Mouse (Mus musculus): ENCODE measurements at regions not wholly inside any gene's neighbourhood (a gene's known extent, or its start where the extent isn't known, plus 50 kb on each side); places are given as distances from the start of the nearest gene placed in this dataset.

GRCm38 (mm10) chr9:52244081-52244480, 75.7 kb upstream of the Zc3h12c start:
- Histone ChIP-seq H3K4me3 (replicated peaks; ENCODE audit: low read length) (no peak overlapping the region), H3K4me1 (replicated peaks; ENCODE audit: control insufficient read depth, insufficient read depth, low read length) (peaks cover 5% of the 10 kb centered on the region; the same call in 1 of the 2 replicates), H3K27ac (ENCODE audit: low read length) (no peak overlapping the region), H3K9me3 (ENCODE audit: control insufficient read depth, low read length) (no peaks in the 10 kb centered on the region), H3K27me3 (replicated peaks; ENCODE audit: control insufficient read depth, insufficient read depth, low read length) (no peaks in the 10 kb centered on the region), H3K36me3 (ENCODE audit: control insufficient read depth, insufficient read depth) (no peaks in the 10 kb centered on the region), H3K9ac (replicated peaks; ENCODE audit: low read depth, low read length) (no peak overlapping the region), H3K4me2 (ENCODE audit: low read length) (no peak overlapping the region)
- peak; percentile 69; the same call in 1 of the 2 replicates for ATAC-seq
- WGBS, result 56% methylated on average over 12 of the region's 12 CpGs

- no peak for ATAC-seq
- 88% methylated on average over 2 of the region's 2 CpGs for WGBS
- no peak overlapping the region for H3K4me3 ChIP-seq (replicated peaks; ENCODE audit: low read length)
- no peaks in the 10 kb centered on the region for H3K36me3 ChIP-seq (ENCODE audit: control insufficient read depth, insufficient read depth)
- H3K27me3 ChIP-seq (replicated peaks; ENCODE audit: control insufficient read depth, insufficient read depth, low read length), result no peaks in the 10 kb centered on the region
- no peak overlapping the region for H3K4me2 ChIP-seq (ENCODE audit: low read length)
- H3K4me1 ChIP-seq (replicated peaks; ENCODE audit: control insufficient read depth, insufficient read depth, low read length), result peaks cover 5% of the 10 kb centered on the region; the same call in 1 of the 2 replicates
- no peak overlapping the region for H3K27ac ChIP-seq (ENCODE audit: low read length)
- H3K9me3 ChIP-seq (ENCODE audit: control insufficient read depth, low read length), result no peaks in the 10 kb centered on the region
- no peak overlapping the region for H3K9ac ChIP-seq (replicated peaks; ENCODE audit: low read depth, low read length)
Measured at GRCm38 (mm10) chr9:52243032-52243431, 74.7 kb upstream of the Zc3h12c start.

GRCm38 (mm10) chr9:52241577-52241976, 73.2 kb upstream of the Zc3h12c start:
- H3K27ac ChIP-seq (ENCODE audit: low read length), result no peak overlapping the region
- H3K9ac ChIP-seq (replicated peaks; ENCODE audit: low read depth, low read length), result no peak overlapping the region
- H3K36me3 ChIP-seq (ENCODE audit: control insufficient read depth, insufficient read depth), result no peaks in the 10 kb centered on the region
- 41% methylated on average over 4 of the region's 4 CpGs for WGBS
- no peaks in the 10 kb centered on the region for H3K27me3 ChIP-seq (replicated peaks; ENCODE audit: control insufficient read depth, insufficient read depth, low read length)
- H3K4me2 ChIP-seq (ENCODE audit: low read length), result no peak overlapping the region
- peaks cover 5% of the 10 kb centered on the region; the same call in 1 of the 2 replicates for H3K4me1 ChIP-seq (replicated peaks; ENCODE audit: control insufficient read depth, insufficient read depth, low read length)
- H3K4me3 ChIP-seq (replicated peaks; ENCODE audit: low read length), result no peak overlapping the region
- no peaks in the 10 kb centered on the region for H3K9me3 ChIP-seq (ENCODE audit: control insufficient read depth, low read length)
- ATAC-seq, result no peak

DNA sequence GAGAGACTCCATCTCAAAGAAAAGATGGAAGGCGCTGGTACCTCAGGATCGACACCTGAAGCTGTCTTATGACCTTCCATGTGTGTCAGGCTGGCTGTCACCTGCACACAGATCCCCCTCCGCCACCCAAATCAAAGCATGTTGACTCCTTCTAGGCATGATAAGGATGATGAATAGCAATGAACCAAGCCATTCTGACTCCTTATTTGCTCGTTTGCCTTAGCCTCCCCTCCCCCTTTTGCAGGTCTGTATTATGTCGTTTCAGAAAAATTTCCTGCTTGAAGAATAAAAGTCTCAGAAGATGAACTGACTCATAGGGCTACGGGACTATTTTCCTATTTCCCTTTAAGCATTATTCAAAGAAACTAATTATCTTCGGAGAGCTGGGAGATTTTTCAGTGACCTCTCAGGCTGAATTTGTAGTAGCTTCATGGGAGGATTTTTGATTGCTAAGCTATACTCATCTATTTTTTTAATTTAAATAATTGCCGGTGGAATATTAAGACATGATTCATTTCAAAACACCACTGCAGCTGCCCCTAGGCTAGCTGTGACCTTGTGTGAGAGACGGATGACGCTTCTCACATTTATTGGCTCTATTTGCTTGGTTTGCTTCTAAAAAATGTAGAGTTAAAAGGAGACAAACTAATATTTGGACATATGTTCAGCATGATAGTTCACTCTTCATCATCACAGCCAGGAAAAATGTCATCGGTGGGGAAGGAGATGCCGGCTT, 72.4 kb upstream of the Zc3h12c start:
- Histone ChIP-seq H3K9ac (replicated peaks; ENCODE audit: low read depth, low read length) (no peak overlapping the region), H3K9me3 (ENCODE audit: control insufficient read depth, low read length) (no peaks in the 10 kb centered on the region), H3K4me2 (ENCODE audit: low read length) (no peak overlapping the region), H3K27me3 (replicated peaks; ENCODE audit: control insufficient read depth, insufficient read depth, low read length) (no peaks in the 10 kb centered on the region), H3K4me1 (replicated peaks; ENCODE audit: control insufficient read depth, insufficient read depth, low read length) (peaks cover 5% of the 10 kb centered on the region; the same call in 1 of the 2 replicates), H3K27ac (ENCODE audit: low read length) (no peak overlapping the region), H3K36me3 (ENCODE audit: control insufficient read depth, insufficient read depth) (no peaks in the 10 kb centered on the region), H3K4me3 (replicated peaks; ENCODE audit: low read length) (no peak overlapping the region)
- 60% methylated on average over 12 of the region's 12 CpGs for WGBS
- ATAC-seq, result no peak

- Histone ChIP-seq H3K9ac (replicated peaks; ENCODE audit: low read depth, low read length) (no peak overlapping the region), H3K27me3 (replicated peaks; ENCODE audit: control insufficient read depth, insufficient read depth, low read length) (no peaks in the 10 kb centered on the region), H3K4me1 (replicated peaks; ENCODE audit: control insufficient read depth, insufficient read depth, low read length) (no peaks in the 10 kb centered on the region), H3K4me2 (ENCODE audit: low read length) (no peak overlapping the region), H3K4me3 (replicated peaks; ENCODE audit: low read length) (no peak overlapping the region), H3K27ac (ENCODE audit: low read length) (no peak overlapping the region), H3K36me3 (ENCODE audit: control insufficient read depth, insufficient read depth) (no peaks in the 10 kb centered on the region), H3K9me3 (ENCODE audit: control insufficient read depth, low read length) (no peaks in the 10 kb centered on the region)
- 80% methylated on average over 9 of the region's 9 CpGs for WGBS
- ATAC-seq, result no peak
Measured at GRCm38 (mm10) chr9:52234775-52235174, 66.4 kb upstream of the Zc3h12c start.

DNA sequence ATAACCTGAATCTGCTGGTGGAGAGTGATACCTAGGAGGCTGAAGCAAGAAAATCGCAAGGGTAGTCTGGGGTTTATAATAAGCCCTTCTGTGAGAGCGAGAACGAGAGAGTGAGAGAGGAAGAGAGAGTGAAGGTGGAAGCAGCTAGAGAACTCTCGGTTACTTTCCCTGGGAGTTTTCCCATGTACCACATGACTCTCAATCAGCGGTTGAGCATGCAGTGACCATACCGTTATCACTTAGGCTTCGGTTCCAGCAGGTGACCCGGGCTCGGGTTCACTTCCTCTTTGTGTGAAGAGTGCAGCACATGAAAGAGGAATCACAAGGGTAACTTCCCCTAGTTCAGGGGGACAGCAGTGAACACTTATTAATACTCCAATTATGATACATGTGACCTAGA, 61.2 kb upstream of the Zc3h12c start:
- Histone ChIP-seq H3K27ac (ENCODE audit: low read length) (no peak overlapping the region), H3K4me3 (replicated peaks; ENCODE audit: low read length) (no peak overlapping the region), H3K9me3 (ENCODE audit: control insufficient read depth, low read length) (no peaks in the 10 kb centered on the region), H3K9ac (replicated peaks; ENCODE audit: low read depth, low read length) (no peak overlapping the region), H3K27me3 (replicated peaks; ENCODE audit: control insufficient read depth, insufficient read depth, low read length) (no peaks in the 10 kb centered on the region), H3K4me2 (ENCODE audit: low read length) (no peak overlapping the region), H3K36me3 (ENCODE audit: control insufficient read depth, insufficient read depth) (no peaks in the 10 kb centered on the region), H3K4me1 (replicated peaks; ENCODE audit: control insufficient read depth, insufficient read depth, low read length) (no peaks in the 10 kb centered on the region)
- no peak for ATAC-seq
- WGBS, result 87% methylated on average over 9 of the region's 9 CpGs

DNA sequence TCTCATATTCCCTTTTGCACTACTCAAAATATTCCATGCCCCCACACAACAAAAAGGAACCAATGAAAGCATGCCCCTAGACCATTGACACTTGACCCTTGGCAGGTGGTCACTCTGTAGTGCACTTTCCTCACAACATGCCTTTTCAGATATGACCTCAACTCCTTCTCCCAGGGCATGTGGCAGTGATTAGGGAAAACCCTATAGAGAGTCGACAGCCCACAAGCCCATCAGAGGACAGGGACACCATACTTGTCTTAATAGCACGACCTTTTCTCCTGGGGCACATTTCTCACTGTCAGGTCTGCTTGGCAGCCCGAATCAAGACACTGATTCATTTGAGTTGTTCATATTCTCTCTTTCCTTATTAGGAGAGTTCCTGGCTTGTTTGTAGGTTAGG, 57.3 kb upstream of the Zc3h12c start:
- no peak for ATAC-seq
- H3K4me2 ChIP-seq (ENCODE audit: low read length), result no peak overlapping the region
- H3K9me3 ChIP-seq (ENCODE audit: control insufficient read depth, low read length), result no peaks in the 10 kb centered on the region
- H3K4me1 ChIP-seq (replicated peaks; ENCODE audit: control insufficient read depth, insufficient read depth, low read length), result peaks cover 10% of the 10 kb centered on the region
- 90% methylated on average over 3 of the region's 3 CpGs for WGBS
- H3K4me3 ChIP-seq (replicated peaks; ENCODE audit: low read length), result no peak overlapping the region
- H3K9ac ChIP-seq (replicated peaks; ENCODE audit: low read depth, low read length), result no peak overlapping the region
- no peak overlapping the region for H3K27ac ChIP-seq (ENCODE audit: low read length)
- no peaks in the 10 kb centered on the region for H3K27me3 ChIP-seq (replicated peaks; ENCODE audit: control insufficient read depth, insufficient read depth, low read length)
- H3K36me3 ChIP-seq (ENCODE audit: control insufficient read depth, insufficient read depth), result no peaks in the 10 kb centered on the region

DNA sequence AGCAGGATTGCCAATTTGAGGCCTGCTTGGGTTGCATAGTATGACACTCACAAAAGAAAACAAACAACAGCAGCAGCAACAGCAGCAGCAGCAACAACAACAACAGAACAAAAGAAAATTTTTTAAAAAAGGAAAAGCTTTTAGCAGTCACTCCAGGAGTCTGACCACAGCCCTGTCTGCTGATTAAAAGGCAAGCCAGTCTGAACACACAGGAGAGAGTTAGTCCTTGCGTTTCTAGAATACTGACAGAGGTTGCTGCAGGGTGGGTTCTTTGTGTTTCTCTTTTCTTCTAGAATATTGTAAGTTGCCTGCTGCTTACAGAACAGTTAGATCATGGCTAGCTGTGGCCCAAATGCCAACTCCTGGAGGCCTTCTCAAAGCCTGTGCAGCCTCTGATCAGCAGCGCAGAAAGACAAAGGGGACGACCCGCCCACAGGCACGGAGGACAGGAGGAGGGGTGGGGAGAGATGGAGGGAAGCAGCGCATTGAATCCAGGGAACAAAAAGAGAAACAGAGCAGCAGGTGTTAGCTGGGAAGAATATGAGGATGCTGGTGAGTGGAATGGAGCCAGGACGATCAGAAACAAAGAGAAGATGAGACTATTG, 55.2 kb upstream of the Zc3h12c start:
- no peaks in the 10 kb centered on the region for H3K36me3 ChIP-seq (ENCODE audit: control insufficient read depth, insufficient read depth)
- no peaks in the 10 kb centered on the region for H3K9me3 ChIP-seq (ENCODE audit: control insufficient read depth, low read length)
- WGBS, result 1% methylated on average over 7 of the region's 7 CpGs
- peak overlapping the region; percentile 40 for H3K9ac ChIP-seq (replicated peaks; ENCODE audit: low read depth, low read length)
- H3K27ac ChIP-seq (ENCODE audit: low read length), result peak overlapping the region; percentile 67
- H3K27me3 ChIP-seq (replicated peaks; ENCODE audit: control insufficient read depth, insufficient read depth, low read length), result no peaks in the 10 kb centered on the region
- H3K4me2 ChIP-seq (ENCODE audit: low read length), result peak overlapping the region; percentile 38
- ATAC-seq, result peak; percentile 94
- peaks cover 10% of the 10 kb centered on the region for H3K4me1 ChIP-seq (replicated peaks; ENCODE audit: control insufficient read depth, insufficient read depth, low read length)
- H3K4me3 ChIP-seq (replicated peaks; ENCODE audit: low read length), result no peak overlapping the region; the same call in 1 of the 2 replicates
